Mouse (Mus musculus) hindbrain, embryonic 11.5 days (tissue): ENCODE data around the gene Cacng4. TPM values are rescaled to one million over a fixed set of nuclear protein-coding genes. Genes with fewer than 3 reads are reported as not detected.

Experiments used
- ATAC-seq: fragments of 200-750 bp; cut with Nextera tagmentation; 2 replicates; pipeline ENCODE4 v1.8.0; 2017; ENCODE audit warnings: mild to moderate bottlenecking, moderate TSS enrichment, moderate library complexity; ENCODE audit not compliant: low FRiP score
- DNase-seq: peaks from one replicate; pipeline ENCODE4 v3.0.0-alpha.2; 2015; ENCODE audit warnings: low spot score
- H3K27ac ChIP-seq: fragments of 300-500 bp; sonication (generic); 2 replicates; pipeline ENCODE4 v1.5.1; 2014; ENCODE audit warnings: mild to moderate bottlenecking, low read depth, low read length
- H3K27me3 ChIP-seq: fragments of 300-500 bp; sonication (generic); 2 replicates; pipeline ENCODE4 v1.6.1; 2014; ENCODE audit warnings: mild to moderate bottlenecking, low read length, moderate library complexity, mixed read lengths; ENCODE audit not compliant: control insufficient read depth, insufficient read depth
- H3K36me3 ChIP-seq: fragments of 300-500 bp; sonication (generic); 2 replicates; pipeline ENCODE4 v1.6.1; 2014; ENCODE audit warnings: mild to moderate bottlenecking, low read length, moderate library complexity, mixed read lengths; ENCODE audit not compliant: control insufficient read depth, insufficient read depth
- H3K4me1 ChIP-seq: fragments of 300-500 bp; sonication (generic); replicated peaks from 2 replicates; pipeline ENCODE4 v1.6.1; 2014; ENCODE audit warnings: low read length, mixed read lengths; ENCODE audit not compliant: control insufficient read depth, insufficient read depth
- H3K4me2 ChIP-seq: fragments of 300-500 bp; sonication (generic); replicated peaks from 2 replicates; pipeline ENCODE4 v1.6.1; 2014; ENCODE audit warnings: mild to moderate bottlenecking, low read depth, low read length
- H3K4me3 ChIP-seq: fragments of 300-500 bp; sonication (generic); 2 replicates; pipeline ENCODE4 v1.5.1; 2014; ENCODE audit warnings: low read depth, low read length
- H3K9ac ChIP-seq: fragments of 300-500 bp; sonication (generic); 2 replicates; pipeline ENCODE4 v1.6.1; 2014; ENCODE audit warnings: low read depth, low read length
- H3K9me3 ChIP-seq: fragments of 300-500 bp; sonication (generic); 2 replicates; pipeline ENCODE4 v1.6.1; 2016; ENCODE audit warnings: low read length; ENCODE audit not compliant: control insufficient read depth
- WGBS: fragments of 180-500 bp; shearing (Covaris S2); extraction: QIAGEN DNeasy Blood & Tissue Kit; methylation state at CpG from one replicate; pipeline ENCODE4 v1.1.7; 2014; 5-methylcytosine and 5-hydroxymethylcytosine counted together
- polyA plus RNA-seq: library from polyadenylated mRNA; unstranded; fragments of >200 nt; fragmentation: Nextera tagmentation; extraction: Ambion mirVana; gene quantifications from 2 replicates; pipeline ENCODE4 v1.2.1, GENCODE M21; 2014

Gene Cacng4
- polyA plus RNA-seq, 1 experiment from 2014 or later = 30.7 TPM

- WGBS = 92% methylated on average over 9 of the region's 9 CpGs
- DNase-seq (no peak), ATAC-seq (no peak)
- Histone ChIP-seq H3K4me1 (no peaks in the 10 kb centered on the region), H3K27me3 (no peaks in the 10 kb centered on the region), H3K9me3 (no peaks in the 10 kb centered on the region), H3K4me3 (no peak overlapping the region), H3K27ac (no peak overlapping the region), H3K9ac (no peak overlapping the region), H3K36me3 (no peaks in the 10 kb centered on the region), H3K4me2 (no peak overlapping the region)
These were observed 73.9 kb downstream of the Cacng4 start for GRCm38 (mm10) chr11:107720264-107721021.

DNA sequence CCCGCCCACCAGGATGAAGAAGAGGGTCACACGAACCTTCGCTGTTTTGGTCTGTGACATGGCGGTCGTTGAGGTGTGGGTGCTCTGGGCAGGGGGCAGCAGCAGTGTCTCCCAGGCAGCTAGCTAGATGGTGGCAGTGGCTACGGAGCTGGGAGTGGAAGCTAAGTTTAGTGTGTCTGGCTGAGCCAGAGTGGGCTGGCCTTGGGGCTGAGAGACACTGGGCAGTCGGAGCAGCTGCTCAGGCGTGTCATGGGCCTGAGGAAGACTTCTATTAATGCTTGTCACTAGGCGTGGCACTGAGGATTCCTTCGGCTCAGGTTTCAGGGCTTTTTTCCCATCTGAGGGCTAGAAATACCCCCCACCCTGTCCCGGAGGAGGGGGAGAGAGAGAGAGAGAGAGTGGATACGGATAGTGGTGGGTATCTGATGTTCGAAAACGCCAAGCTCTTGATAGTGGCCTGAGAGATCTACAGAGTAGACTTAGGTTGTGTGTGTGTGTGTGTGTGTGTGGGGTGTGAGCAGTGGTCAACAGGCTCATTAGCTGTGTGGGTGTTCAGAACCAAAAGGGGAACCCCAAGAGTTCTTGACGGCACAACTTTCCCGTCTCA, 77.9 kb downstream of the Cacng4 start, which contains the start of gene Cacng1:
Gene Cacng1, minus strand, starts transcription at position 191 of the 607 bp plus-strand sequence.
- Histone ChIP-seq H3K36me3 (no peaks in the 10 kb centered on the region), H3K9me3 (no peaks in the 10 kb centered on the region), H3K4me1 (no peaks in the 10 kb centered on the region), H3K4me2 (no peak within 1 kb of the TSS), H3K27me3 (no peaks in the 10 kb centered on the region), H3K9ac (no peak within 1 kb of the TSS), H3K4me3 (no peak within 1 kb of the TSS), H3K27ac (no peak within 1 kb of the TSS)
- 81% methylated on average over 16 of the region's 16 CpGs for WGBS
- ATAC-seq = no peak
- no peak for DNase-seq

DNA sequence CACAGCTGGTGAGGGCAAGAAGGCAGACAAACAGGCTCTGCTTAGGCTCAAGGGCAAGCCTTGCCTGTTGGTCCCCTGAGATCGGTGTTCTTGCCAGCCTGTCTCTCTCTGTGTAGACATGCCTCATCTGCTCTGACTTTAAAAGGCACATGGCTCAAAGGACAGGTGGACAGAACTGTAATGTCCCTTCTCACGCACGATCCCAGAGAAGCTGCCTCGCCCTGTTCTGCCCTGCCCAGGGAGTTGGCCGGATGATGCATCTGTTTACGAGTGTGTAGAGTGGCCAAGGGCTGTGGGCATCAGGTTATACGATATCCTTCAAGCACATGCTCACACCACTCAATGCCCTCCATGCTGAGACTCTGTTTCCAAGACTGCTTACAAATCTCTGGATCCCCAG, 80.0 kb downstream of the Cacng4 start:
- DNase-seq = no peak
- Histone ChIP-seq H3K9me3 (no peaks in the 10 kb centered on the region), H3K36me3 (no peaks in the 10 kb centered on the region), H3K4me1 (no peaks in the 10 kb centered on the region), H3K4me3 (no peak overlapping the region), H3K27me3 (no peaks in the 10 kb centered on the region), H3K9ac (no peak overlapping the region), H3K4me2 (no peak overlapping the region), H3K27ac (no peak overlapping the region)
- no peak for ATAC-seq
- WGBS = 74% methylated on average over 7 of the region's 7 CpGs

DNA sequence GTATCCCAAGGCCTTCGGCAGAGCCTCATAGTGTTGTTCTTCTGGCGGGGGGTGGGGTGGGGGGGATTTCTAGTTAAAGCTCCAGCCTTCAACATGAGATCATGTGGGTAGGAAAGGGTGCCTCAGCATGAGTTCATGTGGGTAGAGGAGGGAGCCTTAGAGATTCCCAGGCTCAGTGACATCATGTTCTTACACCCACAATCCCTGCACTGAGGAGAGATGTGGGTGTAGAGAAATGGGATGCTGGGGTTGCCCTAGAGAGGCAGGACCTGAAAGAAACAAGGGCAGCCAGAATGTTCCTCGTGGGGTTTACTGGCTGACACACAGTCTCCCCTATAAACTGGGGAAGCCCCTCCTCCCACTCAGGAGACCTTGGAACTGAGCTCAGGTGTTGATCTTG, 84.0 kb downstream of the Cacng4 start:
- Histone ChIP-seq H3K4me2 (no peak overlapping the region), H3K27ac (no peak overlapping the region), H3K9me3 (no peaks in the 10 kb centered on the region), H3K4me1 (no peaks in the 10 kb centered on the region), H3K9ac (no peak overlapping the region), H3K36me3 (no peaks in the 10 kb centered on the region), H3K27me3 (no peaks in the 10 kb centered on the region), H3K4me3 (no peak overlapping the region)
- 78% methylated on average over 3 of the region's 3 CpGs for WGBS
- no peak for DNase-seq
- ATAC-seq = no peak

- 31% methylated on average over 20 of the region's 20 CpGs for WGBS
- Histone ChIP-seq H3K4me1 (0 out of 2 replicates have a peak, but pooled peaks cover 3% of the 10 kb centered on the region), H3K4me2 (no peak overlapping the region), H3K9ac (0 out of 2 replicates have a peak overlapping the region, but pooled peaks have one; percentile 27), H3K9me3 (no peaks in the 10 kb centered on the region), H3K4me3 (no peak overlapping the region), H3K27me3 (no peaks in the 10 kb centered on the region), H3K36me3 (no peaks in the 10 kb centered on the region), H3K27ac (0 out of 2 replicates have a peak overlapping the region, but pooled peaks have one; percentile 60)
- DNase-seq (peak; percentile 46), ATAC-seq (peak; percentile 76)
These were observed 86.3 kb downstream of the Cacng4 start for GRCm38 (mm10) chr11:107707897-107708610.

DNA sequence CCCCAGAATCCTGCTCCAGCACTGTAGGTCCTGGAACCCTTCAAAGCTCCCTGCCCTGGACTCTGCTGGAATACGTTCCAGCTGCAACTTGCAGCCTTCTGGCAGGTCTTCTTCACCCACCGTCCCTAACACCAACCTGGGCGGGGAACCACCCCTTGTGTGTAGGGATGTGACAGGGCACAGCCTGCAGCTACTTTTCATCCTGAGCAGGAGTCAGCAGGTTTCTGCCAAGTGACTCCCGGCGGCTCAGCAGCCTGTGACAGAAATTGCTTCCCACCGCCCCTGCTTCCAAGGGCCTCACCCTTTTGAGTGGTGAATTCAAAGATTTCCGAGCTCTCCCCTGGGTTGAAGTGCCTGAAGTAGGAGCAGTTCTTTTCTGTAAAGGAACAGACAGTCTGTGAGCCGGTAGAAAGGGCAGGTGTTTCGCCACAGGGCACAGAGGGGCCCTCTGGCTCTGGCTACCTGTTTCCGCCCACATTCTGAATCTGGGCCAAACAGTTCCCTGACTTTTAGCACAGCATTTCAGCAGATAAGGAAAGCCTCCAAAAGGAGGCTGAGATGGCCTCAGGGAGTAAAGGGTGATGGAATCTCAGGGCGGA, 88.8 kb downstream of the Cacng4 start:
- WGBS = 68% methylated on average over 11 of the region's 11 CpGs
- Histone ChIP-seq H3K9me3 (no peaks in the 10 kb centered on the region), H3K9ac (no peak overlapping the region), H3K27me3 (no peaks in the 10 kb centered on the region), H3K36me3 (no peaks in the 10 kb centered on the region), H3K4me3 (no peak overlapping the region), H3K4me2 (no peak overlapping the region), H3K27ac (no peak overlapping the region), H3K4me1 (0 out of 2 replicates have a peak, but pooled peaks cover 3% of the 10 kb centered on the region)
- ATAC-seq (no peak), DNase-seq (no peak)

GRCm38 (mm10) chr11:107705060-107705459, 89.3 kb downstream of the Cacng4 start:
- H3K4me3 ChIP-seq = no peak overlapping the region
- no peak for ATAC-seq
- WGBS = 87% methylated on average over 6 of the region's 6 CpGs
- no peak overlapping the region for H3K9ac ChIP-seq
- 0 out of 2 replicates have a peak, but pooled peaks cover 3% of the 10 kb centered on the region for H3K4me1 ChIP-seq
- no peak for DNase-seq
- H3K4me2 ChIP-seq = no peak overlapping the region
- no peaks in the 10 kb centered on the region for H3K36me3 ChIP-seq
- no peaks in the 10 kb centered on the region for H3K9me3 ChIP-seq
- H3K27me3 ChIP-seq = no peaks in the 10 kb centered on the region
- H3K27ac ChIP-seq = no peak overlapping the region

DNA sequence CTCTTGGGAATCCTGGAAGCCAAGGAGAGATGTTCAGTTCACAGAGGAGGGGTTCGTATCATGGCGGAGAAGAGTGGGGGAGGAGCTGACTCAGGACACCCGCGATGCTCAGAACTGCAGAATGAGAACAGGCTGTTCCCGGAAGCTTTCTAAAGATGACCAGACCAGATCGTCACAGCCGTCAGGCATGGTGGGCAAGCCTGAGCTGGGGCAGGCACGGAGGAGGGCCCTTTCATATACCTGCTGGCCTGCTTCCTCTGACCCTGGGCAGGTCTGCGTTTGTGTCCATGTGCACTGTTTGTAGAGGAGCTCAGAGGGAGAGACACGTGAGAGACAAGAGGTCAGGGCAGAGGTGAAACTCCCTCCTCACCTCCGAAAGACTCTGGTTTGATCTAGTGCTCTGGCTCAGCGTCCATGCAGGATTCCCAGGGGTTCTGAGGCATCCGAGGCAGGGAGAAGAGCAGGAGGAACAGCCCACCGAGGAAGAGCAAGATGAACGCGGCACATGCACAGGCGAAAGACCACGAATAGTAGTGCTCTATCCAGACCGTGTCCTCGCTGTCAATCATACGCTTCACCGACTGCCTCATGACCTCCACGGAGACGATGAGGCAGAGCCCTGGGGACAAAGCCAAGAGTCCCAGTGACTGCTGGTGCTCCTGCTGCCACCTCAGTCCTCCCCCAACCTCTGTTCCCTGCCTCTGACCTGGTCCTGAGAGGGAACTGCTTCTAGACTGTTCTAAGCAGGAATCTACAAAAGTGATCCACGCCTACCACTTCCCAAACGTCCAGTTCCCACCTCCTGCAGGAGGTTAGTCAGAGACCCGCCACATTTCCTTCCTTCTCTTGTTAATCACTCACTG, 90.9 kb downstream of the Cacng4 start:
- 40% methylated on average over 27 of the region's 27 CpGs for WGBS
- H3K27ac ChIP-seq = no peak overlapping the region

More for the DNA sequence above, 90.9 kb downstream of the Cacng4 start:
- ATAC-seq (no peak), DNase-seq (peak; percentile 32)
- Histone ChIP-seq H3K9ac (no peak overlapping the region), H3K9me3 (no peaks in the 10 kb centered on the region), H3K36me3 (no peaks in the 10 kb centered on the region), H3K4me2 (0 out of 2 replicates have a peak overlapping the region, but pooled peaks have one; percentile 1), H3K27me3 (no peaks in the 10 kb centered on the region), H3K4me1 (0 out of 2 replicates have a peak, but pooled peaks cover 3% of the 10 kb centered on the region), H3K4me3 (no peak overlapping the region)
